Mouse (Mus musculus) stomach, postnatal 0 days (tissue): ENCODE measurements around the gene Klrb1f.
"Not testable (repeated sequence)": the region's sequence is repeated elsewhere in the genome, so short reads cannot be mapped to it uniquely, and the experiment has no call there.

Experiments
- CTCF ChIP-seq: IDR thresholded peaks from 2 replicates; pipeline ENCODE4 v1.5.1; 2016; ENCODE audit warnings: antibody characterized with exemption, low read depth, mild to moderate bottlenecking, moderate library complexity
- EP300 ChIP-seq: optimal IDR thresholded peaks from 2 replicates; pipeline ENCODE3; 2016; ENCODE audit warnings: antibody characterized with exemption

DNA sequence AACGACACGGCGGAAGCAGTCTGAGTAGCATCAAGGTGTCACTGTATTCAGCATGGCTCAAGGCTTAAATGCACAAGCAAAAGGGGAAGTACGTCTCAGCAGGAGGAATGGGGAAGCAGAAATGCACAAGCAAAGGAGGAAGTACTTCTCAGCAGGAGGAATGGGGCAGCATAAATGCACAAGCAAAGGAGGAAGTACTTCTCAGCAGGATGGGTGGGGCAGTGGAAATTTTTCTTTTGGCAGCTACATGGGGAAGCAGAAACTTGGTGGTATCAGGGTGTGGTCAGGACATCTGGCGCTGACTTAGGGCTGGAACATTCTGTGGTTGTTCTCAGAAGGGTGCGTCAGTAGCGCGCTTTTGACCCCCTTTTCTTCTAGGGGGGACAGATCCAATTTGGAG is 42.9 kb downstream of the Klrb1f start:
- not testable (repeated sequence) for TF ChIP-seq CTCF, EP300
